Mouse (Mus musculus): Measurements from ENCODE around the gene Jazf1. TPM values are rescaled to one million over a fixed set of nuclear protein-coding genes. Genes with fewer than 3 reads are reported as not detected.

The Jazf1 gene
- total RNA-seq, 2 experiments from 2014 or later, result 36.8 to 37.8 TPM

GRCm38 (mm10) chr6:52962600-52963429 is 105.6 kb downstream of the Jazf1 start:
- DNase-seq (ENCODE audit: extremely low spot score in 1 of 2, low spot score in 1 of 2), result no peak

DNA sequence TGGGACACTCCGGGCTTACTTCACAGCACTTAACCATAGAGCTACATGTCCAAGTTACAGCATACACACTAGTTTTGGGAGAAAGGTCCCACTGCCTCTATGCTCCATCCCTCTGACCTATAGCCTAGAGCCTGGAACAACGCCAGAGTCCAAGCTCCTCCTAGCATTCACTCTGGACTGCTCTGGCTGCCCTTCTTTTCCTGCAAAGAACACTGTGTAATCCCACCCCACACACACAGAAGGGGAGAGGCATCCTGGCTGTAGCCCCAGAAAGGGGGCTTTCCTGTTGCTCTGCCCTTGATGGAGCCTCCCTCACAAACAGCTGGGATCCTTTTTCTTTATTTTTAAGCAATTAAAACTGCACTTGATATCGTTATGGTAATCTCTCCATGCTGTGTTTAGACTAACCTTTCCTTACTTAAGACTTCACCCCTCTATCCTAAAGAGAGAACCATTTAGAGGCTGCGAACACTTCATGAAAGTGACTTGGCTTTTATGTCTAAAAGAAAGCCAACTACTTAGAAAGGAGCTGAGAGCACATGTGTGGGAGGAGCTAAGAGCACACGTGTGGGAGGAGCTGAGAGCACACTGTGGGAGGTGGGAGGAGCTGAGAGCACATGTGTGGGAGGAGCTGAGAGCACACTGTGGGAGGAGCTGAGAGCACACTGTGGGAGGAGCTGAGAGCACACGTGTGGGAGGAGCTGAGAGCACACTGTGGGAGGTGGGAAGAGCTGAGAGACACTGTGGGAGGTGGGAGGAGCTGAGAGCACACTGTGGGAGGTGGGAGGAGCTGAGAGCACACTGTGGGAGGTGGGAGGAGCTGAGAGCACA is 106.6 kb downstream of the Jazf1 start:
- DNase-seq (ENCODE audit: extremely low spot score in 1 of 2, low spot score in 1 of 2), result no peak

DNA sequence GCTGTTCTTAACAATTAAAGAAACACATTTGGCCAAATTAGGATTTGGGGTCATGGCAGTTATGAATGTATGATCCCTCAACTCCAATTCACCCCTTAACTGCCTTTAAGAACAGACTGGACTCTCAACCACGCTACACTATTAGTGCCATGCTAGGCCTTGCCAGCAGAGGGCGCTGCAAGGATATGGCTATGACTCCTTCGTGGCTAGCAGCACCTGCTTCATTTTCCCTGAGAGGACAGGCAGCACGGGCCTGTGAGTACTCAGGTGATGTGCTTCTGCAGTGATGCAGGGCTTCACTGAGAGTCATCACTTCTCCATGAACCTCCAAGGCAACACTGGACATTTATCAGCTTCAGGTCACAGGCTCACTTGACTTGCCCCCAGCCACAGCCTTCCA is 110.7 kb downstream of the Jazf1 start:
- DNase-seq (ENCODE audit: extremely low spot score in 1 of 2, low spot score in 1 of 2), result peak; percentile 65 to 81

- DNase-seq (ENCODE audit: extremely low spot score in 1 of 2, low spot score in 1 of 2), result no peak
Measured at GRCm38 (mm10) chr6:52956131-52956530, 112.3 kb downstream of the Jazf1 start.

- DNase-seq (ENCODE audit: extremely low spot score in 1 of 2, low spot score in 1 of 2), result no peak
Measured at GRCm38 (mm10) chr6:52955304-52955703, 113.1 kb downstream of the Jazf1 start.

DNA sequence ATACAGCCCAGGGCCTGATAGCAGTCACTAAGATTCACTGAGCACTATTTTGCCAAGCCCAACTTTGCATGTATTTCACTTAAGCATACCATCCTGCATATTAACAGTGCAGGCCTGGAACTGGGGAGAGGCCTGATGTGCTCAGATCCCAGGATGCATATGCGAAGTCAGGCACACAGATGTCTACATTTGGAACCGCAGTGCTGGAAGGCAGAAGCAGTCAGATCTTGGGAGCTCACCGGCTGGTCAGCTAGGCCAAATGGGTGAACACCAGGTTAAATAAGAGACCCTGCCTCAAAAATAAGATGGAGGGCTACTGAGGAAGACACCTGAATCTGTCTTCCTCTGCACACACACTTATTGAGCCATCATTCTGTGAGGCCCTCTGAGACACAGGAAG is 113.6 kb downstream of the Jazf1 start:
- DNase-seq (ENCODE audit: extremely low spot score in 1 of 2, low spot score in 1 of 2), result no peak

GRCm38 (mm10) chr6:52954441-52954840 is 114.0 kb downstream of the Jazf1 start:
- DNase-seq (ENCODE audit: extremely low spot score in 1 of 2, low spot score in 1 of 2), result no peak

- DNase-seq (ENCODE audit: extremely low spot score in 1 of 2, low spot score in 1 of 2), result no peak
Measured at GRCm38 (mm10) chr6:52952526-52952900, 115.9 kb downstream of the Jazf1 start.

DNA sequence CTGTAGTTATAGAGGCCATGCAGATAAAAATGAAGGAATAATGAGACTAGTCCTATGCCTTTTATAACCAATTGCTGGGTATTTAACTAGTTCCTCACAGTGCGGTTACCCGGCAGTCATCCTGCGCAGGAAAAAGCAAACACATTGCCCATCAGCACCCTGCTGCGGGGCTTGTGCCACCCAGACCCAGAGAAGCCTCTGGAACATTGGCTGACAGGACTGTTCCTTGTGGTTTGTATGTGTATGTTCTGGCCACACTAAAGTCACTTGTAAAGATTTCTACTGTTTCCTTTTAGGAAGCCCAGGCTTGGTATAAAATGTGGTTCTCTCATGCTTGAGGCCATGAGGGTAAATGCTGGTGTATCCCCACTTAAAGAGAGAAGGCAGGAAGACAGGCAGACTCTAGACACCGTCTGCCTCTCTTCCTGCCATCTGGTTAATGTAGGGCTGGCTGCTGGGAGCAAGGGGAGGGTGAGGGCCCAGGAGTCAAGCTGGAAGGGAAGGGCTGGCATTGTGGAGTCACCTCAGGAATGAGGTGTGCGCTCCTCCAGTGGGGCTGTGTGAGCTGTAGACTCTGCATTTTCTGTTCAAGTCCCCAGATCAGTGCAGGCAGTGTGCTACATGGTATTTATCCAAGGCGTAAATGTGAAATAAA is 116.4 kb downstream of the Jazf1 start:
- peak in 1 of 2 experiments; percentile 5 for DNase-seq (ENCODE audit: extremely low spot score in 1 of 2, low spot score in 1 of 2)

DNA sequence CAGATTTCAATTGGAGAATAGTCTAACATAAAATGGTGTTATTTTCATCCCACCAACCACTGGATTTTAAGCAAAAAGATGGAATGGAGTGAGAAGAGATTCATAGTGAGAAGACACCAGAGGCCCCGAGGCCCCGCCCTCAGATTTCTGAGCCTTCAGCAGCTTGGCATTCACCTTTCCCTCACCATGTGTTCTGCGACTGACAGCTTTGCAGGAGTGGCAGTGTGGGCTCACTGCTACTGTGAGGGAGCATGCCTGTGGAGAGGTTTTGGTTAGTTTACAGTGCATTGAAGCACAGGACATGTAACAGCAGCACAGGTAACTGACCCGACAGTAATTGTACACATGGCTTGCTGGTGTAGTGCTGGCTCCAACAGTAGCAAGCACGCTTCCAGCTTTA is 118.1 kb downstream of the Jazf1 start:
- no peak for DNase-seq (ENCODE audit: extremely low spot score in 1 of 2, low spot score in 1 of 2)

DNA sequence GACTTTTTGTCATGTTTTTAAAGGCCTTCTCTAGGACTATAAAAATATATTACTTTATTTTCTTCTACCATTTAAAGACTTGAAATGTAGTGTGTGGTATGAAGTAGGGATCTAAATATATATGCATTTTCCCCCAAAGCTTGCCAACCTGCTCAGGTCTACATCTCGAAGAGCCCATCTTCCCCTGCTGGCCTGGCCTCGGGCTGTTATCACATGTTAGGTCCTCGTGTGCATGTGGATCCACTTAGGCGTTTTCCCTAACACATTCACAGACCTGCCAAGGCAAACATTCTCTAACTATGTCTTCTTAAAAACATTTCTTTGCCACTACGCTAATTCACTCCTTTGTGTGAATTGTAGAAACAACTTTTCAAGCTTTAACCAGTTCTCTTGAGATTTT is 125.9 kb downstream of the Jazf1 start:
- no peak for DNase-seq (ENCODE audit: extremely low spot score in 1 of 2, low spot score in 1 of 2)

GRCm38 (mm10) chr6:52942101-52942500 is 126.3 kb downstream of the Jazf1 start:
- DNase-seq (ENCODE audit: extremely low spot score in 1 of 2, low spot score in 1 of 2), result no peak

DNA sequence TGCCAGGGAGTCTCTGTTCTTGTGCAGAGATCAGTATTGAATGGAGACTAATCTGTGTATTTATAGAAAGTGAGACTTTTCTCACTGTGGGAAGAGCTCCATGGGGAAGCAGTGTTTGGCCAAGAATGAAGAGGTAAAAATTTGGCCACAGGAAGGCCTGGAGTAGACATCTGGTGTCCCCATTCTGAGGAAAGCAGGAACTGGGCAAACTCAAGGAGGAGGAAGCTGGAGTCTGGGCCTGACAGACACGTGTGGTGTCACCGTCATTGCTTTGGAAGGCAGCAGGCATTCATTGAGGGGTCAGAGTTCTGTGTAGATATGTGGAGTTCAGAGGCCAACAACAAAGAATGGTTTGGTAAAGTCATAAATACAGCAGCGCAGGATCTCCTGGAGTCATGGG is 130.5 kb downstream of the Jazf1 start:
- no peak for DNase-seq (ENCODE audit: extremely low spot score in 1 of 2, low spot score in 1 of 2)

GRCm38 (mm10) chr6:52936995-52937394 is 131.4 kb downstream of the Jazf1 start:
- DNase-seq (ENCODE audit: extremely low spot score in 1 of 2, low spot score in 1 of 2), result peak in 1 of 2 experiments; percentile 54

DNA sequence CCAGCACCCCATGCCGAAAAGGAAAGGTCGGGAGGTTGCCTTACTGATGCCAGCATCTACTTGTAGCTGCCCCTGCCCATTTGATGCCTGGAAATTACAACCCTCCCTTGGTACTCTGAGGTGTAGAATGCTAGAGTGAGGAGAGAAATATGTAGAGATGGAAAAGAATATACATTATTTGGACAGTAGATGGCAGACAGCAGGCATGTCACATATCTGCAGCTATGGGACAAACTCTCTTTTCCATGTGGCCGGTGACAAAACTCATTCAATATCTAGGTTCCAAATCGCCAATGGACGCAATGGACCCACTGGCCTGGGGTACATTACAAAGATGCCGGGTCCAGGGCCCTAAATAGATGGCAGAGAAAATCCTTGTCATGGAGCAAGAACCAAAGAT is 134.4 kb downstream of the Jazf1 start:
- no peak for DNase-seq (ENCODE audit: extremely low spot score in 1 of 2, low spot score in 1 of 2)

- no peak for DNase-seq (ENCODE audit: extremely low spot score in 1 of 2, low spot score in 1 of 2)
Measured at GRCm38 (mm10) chr6:52932603-52933178, 135.7 kb downstream of the Jazf1 start.

GRCm38 (mm10) chr6:52929358-52929757 is 139.1 kb downstream of the Jazf1 start:
- no peak for DNase-seq (ENCODE audit: extremely low spot score in 1 of 2, low spot score in 1 of 2)

- no peak for DNase-seq (ENCODE audit: extremely low spot score in 1 of 2, low spot score in 1 of 2)
Measured at GRCm38 (mm10) chr6:52926947-52927346, 141.5 kb downstream of the Jazf1 start.

DNA sequence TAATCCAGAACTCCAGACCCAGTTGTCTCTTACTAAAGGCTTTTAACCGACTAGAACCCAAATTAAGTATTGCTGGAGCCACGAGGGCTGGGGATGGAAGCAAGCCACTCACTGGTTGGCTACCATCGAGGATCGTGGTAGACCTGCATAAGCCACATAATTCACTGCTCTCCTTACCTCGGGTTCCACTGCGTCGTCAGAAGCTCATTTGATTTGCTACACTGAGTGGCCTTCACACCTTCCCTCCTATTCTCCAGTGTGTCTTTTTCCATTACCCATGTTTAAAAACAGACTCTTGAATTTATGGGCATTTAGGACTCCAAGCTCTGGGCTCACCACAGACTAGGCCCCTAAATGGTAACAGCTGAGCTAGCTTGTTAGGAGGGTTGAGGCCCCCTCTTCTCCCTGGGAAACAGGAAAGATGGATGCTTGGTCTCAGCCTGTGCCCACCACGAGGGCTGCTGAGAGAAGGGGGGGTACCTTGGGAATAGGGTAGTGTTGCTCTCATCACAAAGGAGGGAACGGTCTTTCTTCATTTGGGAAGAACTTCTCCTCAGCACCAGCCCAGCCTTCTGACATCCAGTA is 142.9 kb downstream of the Jazf1 start:
- DNase-seq (ENCODE audit: extremely low spot score in 1 of 2, low spot score in 1 of 2), result no peak

DNA sequence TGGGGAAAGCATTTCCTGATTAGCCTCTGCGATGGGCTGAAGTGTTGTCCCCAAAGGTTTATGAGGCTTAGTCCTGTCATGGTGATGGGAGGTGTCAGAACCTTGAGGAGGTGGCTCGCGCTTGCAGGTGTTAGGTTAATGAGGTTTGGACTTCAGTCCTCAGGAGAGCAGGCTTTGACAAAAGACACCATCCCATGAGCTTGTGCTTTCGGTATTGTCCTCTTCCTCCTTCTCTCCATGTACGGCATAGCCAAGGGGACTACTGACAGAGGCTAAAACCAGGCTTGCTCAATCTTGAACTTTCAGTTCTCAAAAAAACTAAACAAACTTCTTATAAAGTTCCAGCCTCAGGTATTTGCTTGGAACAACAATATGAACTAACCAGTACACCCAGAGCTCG is 147.2 kb downstream of the Jazf1 start:
- no peak for DNase-seq (ENCODE audit: extremely low spot score in 1 of 2, low spot score in 1 of 2)
